Mouse (Mus musculus): ENCODE results near the gene Paxbp1. TPM values are rescaled to one million over a fixed set of nuclear protein-coding genes. Genes with fewer than 3 reads are reported as not detected.

Gene Paxbp1
- total RNA-seq, 2 experiments from 2014 or later: 30.9 to 68.0 TPM

- no peak for ATAC-seq (replicated peaks; ENCODE audit: low FRiP score, poor library complexity, severe bottlenecking)
These were observed 39.3 kb downstream of the Paxbp1 start for GRCm38 (mm10) chr16:91004915-91005538.

- no peak for ATAC-seq (replicated peaks; ENCODE audit: low FRiP score, poor library complexity, severe bottlenecking)
These were observed 43.2 kb downstream of the Paxbp1 start for GRCm38 (mm10) chr16:91001098-91001497.

GRCm38 (mm10) chr16:90999827-91000226 is 44.5 kb downstream of the Paxbp1 start:
- ATAC-seq (replicated peaks; ENCODE audit: low FRiP score, poor library complexity, severe bottlenecking): no peak

GRCm38 (mm10) chr16:90997822-90998221 is 46.5 kb downstream of the Paxbp1 start:
- no peak for ATAC-seq (replicated peaks; ENCODE audit: low FRiP score, poor library complexity, severe bottlenecking)

- ATAC-seq (replicated peaks; ENCODE audit: low FRiP score, poor library complexity, severe bottlenecking): no peak
These were observed 47.8 kb downstream of the Paxbp1 start for GRCm38 (mm10) chr16:90996327-90997243.

- ATAC-seq (replicated peaks; ENCODE audit: low FRiP score, poor library complexity, severe bottlenecking): no peak
These were observed 48.8 kb downstream of the Paxbp1 start for GRCm38 (mm10) chr16:90995498-90995897.

GRCm38 (mm10) chr16:90995023-90995422 is 49.3 kb downstream of the Paxbp1 start:
- peak; percentile 39; the same call in 1 of the 2 replicates for ATAC-seq (replicated peaks; ENCODE audit: low FRiP score, poor library complexity, severe bottlenecking)

GRCm38 (mm10) chr16:90989162-90989561 is 55.2 kb downstream of the Paxbp1 start:
- ATAC-seq (replicated peaks; ENCODE audit: low FRiP score, poor library complexity, severe bottlenecking): peak; percentile 12; the same call in 1 of the 2 replicates

- peak; percentile 85 for ATAC-seq (replicated peaks; ENCODE audit: low FRiP score, poor library complexity, severe bottlenecking)
These were observed 55.7 kb downstream of the Paxbp1 start for GRCm38 (mm10) chr16:90988665-90989064.

GRCm38 (mm10) chr16:90988039-90988438 is 56.3 kb downstream of the Paxbp1 start:
- ATAC-seq (replicated peaks; ENCODE audit: low FRiP score, poor library complexity, severe bottlenecking): peak; percentile 82

- ATAC-seq (replicated peaks; ENCODE audit: low FRiP score, poor library complexity, severe bottlenecking): no peak
These were observed 73.3 kb downstream of the Paxbp1 start for GRCm38 (mm10) chr16:90971004-90971403.

GRCm38 (mm10) chr16:90966241-90966640 is 78.1 kb downstream of the Paxbp1 start:
- ATAC-seq (replicated peaks; ENCODE audit: low FRiP score, poor library complexity, severe bottlenecking): peak; percentile 49

- ATAC-seq (replicated peaks; ENCODE audit: low FRiP score, poor library complexity, severe bottlenecking): peak; percentile 89
These were observed 80.0 kb downstream of the Paxbp1 start for GRCm38 (mm10) chr16:90964302-90964701.

Other genes with a start within 250 kb of the Paxbp1 start
- gene Urb1, start 234.1 kb downstream of the Paxbp1 start, total RNA-seq (2015; ENCODE audit: low replicate concordance): 1.5 and 2.5 TPM in 2 replicates
- 1.8 and 2.5 TPM in 2 replicates for gene Urb1, start 234.1 kb downstream of the Paxbp1 start, total RNA-seq (2017; ENCODE audit: low replicate concordance)
- gene Eva1c, start 217.8 kb downstream of the Paxbp1 start, total RNA-seq (2015; ENCODE audit: low replicate concordance): not detected in 2 replicates
- 0.60 TPM in 1 of 2 replicates, not detected in the other for gene Eva1c, start 217.8 kb downstream of the Paxbp1 start, total RNA-seq (2017; ENCODE audit: low replicate concordance)
- 1.2 and 18.8 TPM in 2 replicates for gene Cfap298, start 109.4 kb downstream of the Paxbp1 start, total RNA-seq (2015; ENCODE audit: low replicate concordance)
- gene Cfap298, start 109.4 kb downstream of the Paxbp1 start, total RNA-seq (2017; ENCODE audit: low replicate concordance): 7.0 and 20.1 TPM in 2 replicates
- gene Synj1, start 33.2 kb downstream of the Paxbp1 start, total RNA-seq (2015; ENCODE audit: low replicate concordance): 166 and 169 TPM in 2 replicates
- 142 and 167 TPM in 2 replicates for gene Synj1, start 33.2 kb downstream of the Paxbp1 start, total RNA-seq (2017; ENCODE audit: low replicate concordance)
- not detected in 2 replicates for gene 4932438H23Rik, start 50.6 kb upstream of the Paxbp1 start, total RNA-seq (2015; ENCODE audit: low replicate concordance)
- gene 4932438H23Rik, start 50.6 kb upstream of the Paxbp1 start, total RNA-seq (2017; ENCODE audit: low replicate concordance): not detected in 2 replicates
- not detected in 2 replicates for gene Olig2, start 180.9 kb upstream of the Paxbp1 start, total RNA-seq (2015; ENCODE audit: low replicate concordance)
- gene Olig2, start 180.9 kb upstream of the Paxbp1 start, total RNA-seq (2017; ENCODE audit: low replicate concordance): not detected in 2 replicates
- not detected in 2 replicates for gene Olig1, start 225.2 kb upstream of the Paxbp1 start, total RNA-seq (2015; ENCODE audit: low replicate concordance)
- not detected in 2 replicates for gene Olig1, start 225.2 kb upstream of the Paxbp1 start, total RNA-seq (2017; ENCODE audit: low replicate concordance)